Mouse (Mus musculus): ENCODE data around the gene Lman2. TPM values are rescaled to one million over a fixed set of nuclear protein-coding genes. Genes with fewer than 3 reads are reported as not detected.

Gene Lman2
- polyA plus RNA-seq, 1 experiment from 2014 or later, result 63.6 TPM

GRCm38 (mm10) chr13:55375877-55376276 lies 13.3 kb upstream of the Lman2 start:
- Histone ChIP-seq H3K4me2 (replicated peaks; ENCODE audit: low read depth, low read length) (no peak overlapping the region), H3K27ac (ENCODE audit: low read length) (no peak overlapping the region), H3K9ac (replicated peaks; ENCODE audit: low read depth) (no peak overlapping the region), H3K4me1 (ENCODE audit: insufficient read depth, low read depth, low read length) (no peaks in the 10 kb centered on the region), H3K9me3 (ENCODE audit: low read length) (no peaks in the 10 kb centered on the region), H3K27me3 (replicated peaks; ENCODE audit: insufficient read depth, low read length) (peaks cover 10% of the 10 kb centered on the region; the same call in 1 of the 2 replicates), H3K4me3 (ENCODE audit: low read depth, low read length) (no peak overlapping the region), H3K36me3 (ENCODE audit: insufficient read depth, low read length) (no peaks in the 10 kb centered on the region)
- DNase-seq (ENCODE audit: low spot score) (no peak), ATAC-seq (no peak)
- TF ChIP-seq EP300 (IDR thresholded peaks at IDR 0.05) (no peak), CTCF (IDR thresholded peaks at IDR 0.05) (no peak)
- 58% methylated on average over 2 of the region's 2 CpGs for WGBS

- ATAC-seq (no peak), DNase-seq (ENCODE audit: low spot score) (no peak)
- H3K9me3 ChIP-seq (ENCODE audit: low read length), result no peaks in the 10 kb centered on the region
- no peaks in the 10 kb centered on the region for H3K36me3 ChIP-seq (ENCODE audit: insufficient read depth, low read length)
- WGBS, result 58% methylated on average over 6 of the region's 6 CpGs
- no peaks in the 10 kb centered on the region; the same call in 1 of the 2 replicates for H3K4me1 ChIP-seq (ENCODE audit: insufficient read depth, low read depth, low read length)
- H3K4me2 ChIP-seq (replicated peaks; ENCODE audit: low read depth, low read length), result no peak overlapping the region
- TF ChIP-seq CTCF (IDR thresholded peaks at IDR 0.05) (no peak), EP300 (IDR thresholded peaks at IDR 0.05) (no peak)
- H3K27ac ChIP-seq (ENCODE audit: low read length), result no peak overlapping the region
- H3K9ac ChIP-seq (replicated peaks; ENCODE audit: low read depth), result no peak overlapping the region
- peaks cover 7% of the 10 kb centered on the region; the same call in 1 of the 2 replicates for H3K27me3 ChIP-seq (replicated peaks; ENCODE audit: insufficient read depth, low read length)
- no peak overlapping the region for H3K4me3 ChIP-seq (ENCODE audit: low read depth, low read length)
These were observed 11.8 kb upstream of the Lman2 start for GRCm38 (mm10) chr13:55374206-55374924.

GRCm38 (mm10) chr13:55371740-55372139 lies 9.2 kb upstream of the Lman2 start:
- TF ChIP-seq EP300 (IDR thresholded peaks at IDR 0.05), result no peak
- no peak for TF ChIP-seq CTCF (IDR thresholded peaks at IDR 0.05)
- DNase-seq (ENCODE audit: low spot score) (no peak), ATAC-seq (no peak)
- Histone ChIP-seq H3K4me1 (ENCODE audit: insufficient read depth, low read depth, low read length) (no peaks in the 10 kb centered on the region; the same call in 1 of the 2 replicates), H3K27me3 (replicated peaks; ENCODE audit: insufficient read depth, low read length) (no peaks in the 10 kb centered on the region), H3K4me3 (ENCODE audit: low read depth, low read length) (no peak overlapping the region), H3K36me3 (ENCODE audit: insufficient read depth, low read length) (no peaks in the 10 kb centered on the region), H3K4me2 (replicated peaks; ENCODE audit: low read depth, low read length) (no peak overlapping the region), H3K9me3 (ENCODE audit: low read length) (no peaks in the 10 kb centered on the region), H3K27ac (ENCODE audit: low read length) (no peak overlapping the region), H3K9ac (replicated peaks; ENCODE audit: low read depth) (no peak overlapping the region)
- 57% methylated on average over 5 of the region's 5 CpGs for WGBS

- no peak for DNase-seq (ENCODE audit: low spot score)
- peak; percentile 13; the same call in 1 of the 2 replicates for ATAC-seq
- Histone ChIP-seq H3K27ac (ENCODE audit: low read length) (no peak overlapping the region), H3K9me3 (ENCODE audit: low read length) (no peaks in the 10 kb centered on the region), H3K4me2 (replicated peaks; ENCODE audit: low read depth, low read length) (no peak overlapping the region), H3K36me3 (ENCODE audit: insufficient read depth, low read length) (no peaks in the 10 kb centered on the region), H3K27me3 (replicated peaks; ENCODE audit: insufficient read depth, low read length) (no peaks in the 10 kb centered on the region), H3K4me3 (ENCODE audit: low read depth, low read length) (no peak overlapping the region), H3K4me1 (ENCODE audit: insufficient read depth, low read depth, low read length) (no peaks in the 10 kb centered on the region; the same call in 1 of the 2 replicates), H3K9ac (replicated peaks; ENCODE audit: low read depth) (no peak overlapping the region)
- 59% methylated on average over 8 of the region's 8 CpGs for WGBS
- TF ChIP-seq CTCF (IDR thresholded peaks at IDR 0.05) (no peak), EP300 (IDR thresholded peaks at IDR 0.05) (no peak)
These were observed 8.6 kb upstream of the Lman2 start for GRCm38 (mm10) chr13:55371007-55371681.

GRCm38 (mm10) chr13:55370234-55370633 lies 7.7 kb upstream of the Lman2 start:
- H3K27me3 ChIP-seq (replicated peaks; ENCODE audit: insufficient read depth, low read length), result no peaks in the 10 kb centered on the region
- no peak overlapping the region for H3K9ac ChIP-seq (replicated peaks; ENCODE audit: low read depth)

DNA sequence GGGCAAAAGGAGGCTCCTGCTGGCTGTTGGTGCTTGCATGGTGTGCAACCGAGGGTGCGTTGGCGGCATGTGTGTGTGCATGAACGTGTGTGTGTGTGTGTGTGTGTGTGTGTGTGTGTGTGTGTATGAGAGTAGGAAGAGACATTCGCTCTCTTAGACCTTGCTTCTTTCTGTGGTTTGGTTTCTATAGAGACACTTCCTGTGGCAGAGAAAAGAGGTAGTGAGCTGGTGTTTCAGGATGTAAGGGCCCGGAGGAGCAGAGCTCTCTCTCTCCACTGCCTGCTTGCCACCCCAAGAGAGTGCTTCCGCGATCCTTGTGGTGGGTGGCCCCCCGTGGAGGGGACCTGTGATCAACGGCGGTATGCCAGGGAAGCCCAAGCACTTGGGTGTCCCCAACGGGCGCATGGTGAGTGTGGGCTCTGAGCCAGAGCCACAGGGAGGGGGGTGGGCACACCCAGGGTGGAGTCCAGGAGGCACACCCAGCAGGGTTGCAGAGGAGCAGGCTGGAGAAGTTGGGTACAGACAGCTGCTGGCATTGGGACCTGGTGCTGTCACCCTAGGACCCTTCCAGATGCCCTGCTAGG lies 7.0 kb upstream of the Lman2 start, which contains the start of gene Rgs14:
Rgs14 (plus strand) TSS at position 202 of the 584 bp plus-strand sequence.
- 18% methylated on average over 10 of the region's 13 CpGs for WGBS
- Histone ChIP-seq H3K9me3 (ENCODE audit: low read length) (no peaks in the 10 kb centered on the region), H3K4me3 (ENCODE audit: low read depth, low read length) (peak within 1 kb of the TSS; percentile 12; the same call in 1 of the 2 replicates), H3K4me1 (ENCODE audit: insufficient read depth, low read depth, low read length) (no peaks in the 10 kb centered on the region; the same call in 1 of the 2 replicates), H3K9ac (replicated peaks; ENCODE audit: low read depth) (no peak within 1 kb of the TSS), H3K27ac (ENCODE audit: low read length) (peak within 1 kb of the TSS; percentile 38; the same call in 1 of the 2 replicates), H3K4me2 (replicated peaks; ENCODE audit: low read depth, low read length) (peak within 1 kb of the TSS; percentile 36; the same call in 1 of the 2 replicates), H3K36me3 (ENCODE audit: insufficient read depth, low read length) (no peaks in the 10 kb centered on the region), H3K27me3 (replicated peaks; ENCODE audit: insufficient read depth, low read length) (no peaks in the 10 kb centered on the region)
- DNase-seq (ENCODE audit: low spot score) (peak; percentile 50), ATAC-seq (peak; percentile 73)
- TF ChIP-seq EP300 (IDR thresholded peaks at IDR 0.05) (no peak), CTCF (IDR thresholded peaks at IDR 0.05) (no peak)

More at GRCm38 (mm10) chr13:55370234-55370633, 7.7 kb upstream of the Lman2 start:
- peak; percentile 68 for ATAC-seq
- Histone ChIP-seq H3K27ac (ENCODE audit: low read length) (peak overlapping the region; percentile 14; the same call in 1 of the 2 replicates), H3K4me3 (ENCODE audit: low read depth, low read length) (peak overlapping the region; percentile 12; the same call in 1 of the 2 replicates), H3K9me3 (ENCODE audit: low read length) (no peaks in the 10 kb centered on the region), H3K4me2 (replicated peaks; ENCODE audit: low read depth, low read length) (0 out of 2 replicates have a peak overlapping the region, but pooled peaks have one; percentile 36), H3K36me3 (ENCODE audit: insufficient read depth, low read length) (no peaks in the 10 kb centered on the region), H3K4me1 (ENCODE audit: insufficient read depth, low read depth, low read length) (no peaks in the 10 kb centered on the region; the same call in 1 of the 2 replicates)
- no peak for DNase-seq (ENCODE audit: low spot score)
- no peak for TF ChIP-seq CTCF (IDR thresholded peaks at IDR 0.05)
- 0 out of 2 replicates have a peak, but pooled peaks have one; percentile 3 for TF ChIP-seq EP300 (IDR thresholded peaks at IDR 0.05)
- 26% methylated on average over 3 of the region's 3 CpGs for WGBS
